Mouse (Mus musculus) neural tube, embryonic 11.5 days (tissue): Measurements from ENCODE around the gene Trf. TPM values are rescaled to one million over a fixed set of nuclear protein-coding genes. Genes with fewer than 3 reads are reported as not detected.

Experiments
- ATAC-seq: fragments of 200-750 bp; cut with Nextera tagmentation; 2 replicates; pipeline ENCODE4 v1.8.0; 2017; ENCODE audit warnings: moderate number of reproducible peaks, mild to moderate bottlenecking, moderate TSS enrichment, moderate library complexity; ENCODE audit not compliant: insufficient read depth, low FRiP score, low TSS enrichment
- DNase-seq: peaks from one replicate; pipeline ENCODE4 v3.0.0-alpha.2; 2015; ENCODE audit warnings: low spot score
- H3K27ac ChIP-seq: fragments of 300-500 bp; sonication (generic); 2 replicates; pipeline ENCODE4 v1.5.1; 2014; ENCODE audit warnings: low read depth, mild to moderate bottlenecking, low read length
- H3K27me3 ChIP-seq: fragments of 300-500 bp; sonication (generic); 2 replicates; pipeline ENCODE4 v1.6.1; 2014; ENCODE audit warnings: mild to moderate bottlenecking, low read length, mixed read lengths; ENCODE audit not compliant: control insufficient read depth, insufficient read depth
- H3K36me3 ChIP-seq: fragments of 300-500 bp; sonication (generic); 2 replicates; pipeline ENCODE4 v1.6.1; 2014; ENCODE audit warnings: mild to moderate bottlenecking, low read length, moderate library complexity, mixed read lengths; ENCODE audit not compliant: control insufficient read depth, insufficient read depth
- H3K4me1 ChIP-seq: fragments of 300-500 bp; sonication (generic); 2 replicates; pipeline ENCODE4 v1.6.1; 2014; ENCODE audit warnings: low read length, mixed read lengths; ENCODE audit not compliant: control insufficient read depth, insufficient read depth
- H3K4me2 ChIP-seq: fragments of 300-500 bp; sonication (generic); 2 replicates; pipeline ENCODE4 v1.6.1; 2014; ENCODE audit warnings: low read depth, mild to moderate bottlenecking, moderate library complexity
- H3K4me3 ChIP-seq: fragments of 300-500 bp; sonication (generic); 2 replicates; pipeline ENCODE4 v1.5.1; 2014; ENCODE audit warnings: low read depth, low read length
- H3K9ac ChIP-seq: fragments of 300-500 bp; sonication (generic); 2 replicates; pipeline ENCODE4 v1.6.1; 2014; ENCODE audit warnings: mild to moderate bottlenecking, low read length
- H3K9me3 ChIP-seq: fragments of 300-500 bp; sonication (generic); 2 replicates; pipeline ENCODE4 v1.6.1; 2016; ENCODE audit warnings: low read length; ENCODE audit not compliant: control insufficient read depth
- WGBS: fragments of 180-500 bp; shearing (Covaris S2); extraction: QIAGEN DNeasy Blood & Tissue Kit; methylation state at CpG from one replicate; pipeline ENCODE4 v1.1.7; 2014; 5-methylcytosine and 5-hydroxymethylcytosine counted together
- polyA plus RNA-seq: library from polyadenylated mRNA; unstranded; fragments of >200 nt; fragmentation: Nextera tagmentation; extraction: Ambion mirVana; gene quantifications from 2 replicates; pipeline ENCODE4 v1.2.1, GENCODE M21; 2014

Gene Trf
- polyA plus RNA-seq, 1 experiment from 2014 or later, result 28.5 TPM

DNA sequence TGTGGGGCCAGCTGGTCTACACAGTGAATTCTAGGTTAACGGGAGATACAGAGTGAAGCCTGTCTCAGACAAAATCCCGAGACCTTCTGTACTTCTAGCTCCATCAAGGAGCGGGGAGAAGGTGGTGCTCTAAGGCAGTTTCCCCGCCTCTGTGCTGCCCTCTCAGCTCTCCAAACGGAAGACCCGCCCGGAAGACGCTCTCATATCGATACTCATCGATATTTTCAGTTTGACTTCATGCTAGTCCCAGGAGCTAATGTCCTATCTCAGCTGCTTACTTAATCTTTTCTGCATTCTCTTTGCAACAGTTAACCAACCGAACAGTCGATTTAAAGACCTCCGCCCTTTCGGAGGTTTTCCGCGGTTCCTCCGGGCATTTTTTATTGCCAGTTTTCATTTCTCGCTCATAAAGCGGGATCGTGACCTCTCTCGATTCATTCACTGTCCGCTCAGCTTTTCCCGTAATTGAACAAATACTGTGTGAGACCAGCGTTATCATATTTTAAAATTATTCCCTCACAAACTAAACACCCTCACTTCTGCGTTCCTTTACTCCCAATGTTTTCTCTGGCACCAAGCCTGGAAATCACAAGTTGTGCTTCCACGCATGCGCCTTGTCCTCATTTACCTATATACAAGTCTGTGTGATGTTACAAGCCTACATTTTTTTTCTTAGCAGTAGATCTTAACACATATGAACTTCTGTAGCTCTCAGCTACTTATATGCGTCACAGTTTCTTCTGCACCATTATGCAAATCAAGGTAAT is 17.4 kb downstream of the Trf start:
- Histone ChIP-seq H3K4me2 (no peak overlapping the region), H3K27me3 (no peaks in the 10 kb centered on the region), H3K9ac (no peak overlapping the region), H3K4me3 (no peak overlapping the region), H3K9me3 (no peaks in the 10 kb centered on the region), H3K4me1 (no peaks in the 10 kb centered on the region), H3K27ac (no peak overlapping the region), H3K36me3 (no peaks in the 10 kb centered on the region)
- DNase-seq (no peak), ATAC-seq (no peak)
- WGBS, result 74% methylated on average over 28 of the region's 28 CpGs

DNA sequence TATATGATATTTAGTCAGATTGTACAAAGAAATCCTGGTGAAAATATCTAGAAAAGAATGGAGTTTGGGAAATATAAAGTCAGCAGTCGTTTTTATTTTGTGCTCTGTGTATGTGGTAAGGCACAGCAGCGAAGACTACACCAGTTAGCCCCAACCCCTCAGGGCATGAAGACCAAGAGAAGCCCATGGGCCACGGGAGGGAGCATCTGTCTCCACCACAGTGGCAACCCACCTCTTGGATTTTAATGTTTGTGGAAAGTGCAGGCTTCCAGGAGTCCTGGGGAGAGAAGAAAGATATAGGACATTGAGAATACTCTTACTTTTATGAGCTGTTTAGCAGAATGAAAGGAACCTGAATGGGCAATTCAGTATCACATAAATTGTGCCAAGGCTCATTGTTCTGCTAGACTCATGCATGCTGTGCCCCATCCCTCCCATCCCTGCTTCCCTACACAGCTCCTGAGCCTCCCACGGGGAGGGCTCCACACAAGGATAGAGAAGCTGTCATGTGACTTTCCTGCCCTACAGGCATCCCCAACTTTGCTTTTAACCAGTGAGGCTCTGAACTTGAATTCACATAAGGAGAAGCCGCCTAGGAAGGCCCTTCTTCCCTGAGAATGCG is 21.3 kb downstream of the Trf start:
- WGBS, result 45% methylated on average over 6 of the region's 6 CpGs
- Histone ChIP-seq H3K9ac (no peak overlapping the region), H3K4me2 (no peak overlapping the region), H3K9me3 (no peaks in the 10 kb centered on the region), H3K27ac (no peak overlapping the region), H3K27me3 (no peaks in the 10 kb centered on the region), H3K4me1 (no peaks in the 10 kb centered on the region), H3K36me3 (no peaks in the 10 kb centered on the region), H3K4me3 (no peak overlapping the region)
- DNase-seq, result peak; percentile 45
- ATAC-seq, result peak; percentile 95

DNA sequence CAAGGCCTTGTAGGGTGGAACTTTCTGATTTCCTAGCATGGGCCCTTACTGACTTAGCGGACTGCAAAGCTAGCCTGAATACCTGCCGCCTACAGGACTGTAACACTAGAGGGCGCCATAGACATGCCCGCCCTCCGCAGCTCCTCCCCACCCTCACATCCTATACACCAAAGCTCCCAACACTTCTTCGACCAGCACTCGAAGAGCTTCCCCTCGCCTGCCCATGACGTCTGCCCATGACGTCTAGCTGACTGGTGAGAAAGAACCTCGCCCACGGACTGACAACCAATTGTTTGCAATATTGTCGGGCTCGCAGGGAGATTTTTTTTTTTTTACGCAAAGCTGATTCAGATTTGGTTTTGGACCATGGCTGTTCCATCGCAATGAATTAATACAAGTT is 22.4 kb downstream of the Trf start:
- H3K9me3 ChIP-seq, result no peaks in the 10 kb centered on the region
- WGBS, result 10% methylated on average over 16 of the region's 16 CpGs
- no peak overlapping the region for H3K9ac ChIP-seq
- H3K4me2 ChIP-seq, result peak overlapping the region; percentile 21; the same call in 1 of the 2 replicates
- no peaks in the 10 kb centered on the region for H3K4me1 ChIP-seq
- no peak overlapping the region for H3K27ac ChIP-seq
- H3K27me3 ChIP-seq, result no peaks in the 10 kb centered on the region
- ATAC-seq (peak; percentile 64), DNase-seq (peak; percentile 77)
- H3K36me3 ChIP-seq, result no peaks in the 10 kb centered on the region
- no peak overlapping the region for H3K4me3 ChIP-seq

DNA sequence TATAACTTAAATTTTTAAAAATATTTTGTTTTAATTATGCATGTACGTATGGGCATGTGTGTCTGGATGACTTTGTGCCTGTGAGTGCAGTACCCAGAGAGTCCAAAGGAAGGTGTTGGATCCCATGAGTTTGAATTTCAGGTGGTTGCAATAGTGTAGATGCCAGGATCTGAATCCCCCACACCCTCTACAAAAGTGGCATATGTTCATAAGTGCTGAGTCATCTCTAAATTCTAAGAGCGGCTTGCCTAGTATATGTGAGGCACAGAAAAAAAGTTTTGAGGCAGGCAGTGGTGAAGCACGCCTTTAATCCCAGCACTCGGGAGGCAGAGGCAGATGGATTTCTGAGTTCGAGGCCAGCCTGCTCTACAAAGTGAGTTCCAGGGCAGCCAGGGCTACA is 24.5 kb downstream of the Trf start:
- Histone ChIP-seq H3K27ac (no peak overlapping the region), H3K9ac (no peak overlapping the region), H3K9me3 (no peaks in the 10 kb centered on the region), H3K4me1 (no peaks in the 10 kb centered on the region; the same call in 1 of the 2 replicates), H3K4me2 (no peak overlapping the region), H3K36me3 (no peaks in the 10 kb centered on the region), H3K4me3 (no peak overlapping the region), H3K27me3 (no peaks in the 10 kb centered on the region)
- ATAC-seq (no peak), DNase-seq (no peak)
- WGBS, result 87% methylated on average over 5 of the region's 5 CpGs

- ATAC-seq, result peak; percentile 98
- peak within 1 kb of the TSS; percentile 44 for H3K4me2 ChIP-seq
- DNase-seq, result peak; percentile 93
- peak within 1 kb of the TSS; percentile 56 for H3K4me3 ChIP-seq
- under 1% methylated on average over 45 of the region's 45 CpGs for WGBS
- H3K27ac ChIP-seq, result peak within 1 kb of the TSS; percentile 15; the same call in 1 of the 2 replicates
- H3K9ac ChIP-seq, result peak within 1 kb of the TSS; percentile 65
- H3K4me1 ChIP-seq, result no peaks in the 10 kb centered on the region; the same call in 1 of the 2 replicates
- H3K9me3 ChIP-seq, result no peaks in the 10 kb centered on the region
- H3K27me3 ChIP-seq, result no peaks in the 10 kb centered on the region
- peaks cover 8% of the 10 kb centered on the region for H3K36me3 ChIP-seq
These were observed 28.5 kb downstream of the Trf start, which contains the start of gene Srprb for GRCm38 (mm10) chr9:103201561-103202260. Gene Srprb, minus strand, starts transcription at chr9:103202137.

DNA sequence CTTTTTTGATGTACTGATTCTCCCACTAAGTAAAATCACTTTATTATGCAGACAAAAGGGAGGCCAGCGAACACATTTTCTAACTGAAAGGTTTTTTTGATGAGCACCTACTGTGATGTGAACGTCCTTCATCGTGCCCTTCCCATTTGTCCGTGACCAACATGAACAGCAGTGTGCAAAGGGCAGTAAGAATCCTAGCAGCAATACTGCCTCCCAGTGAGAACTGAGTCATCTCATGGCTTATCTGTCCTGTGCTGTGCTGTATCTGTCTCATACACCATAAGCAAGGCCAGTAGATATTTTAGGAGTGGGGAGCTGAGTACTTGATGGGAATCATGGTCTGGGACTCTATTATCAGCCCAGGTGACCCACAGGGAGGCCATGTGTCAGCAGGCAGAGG is 41.8 kb downstream of the Trf start:
- no peak overlapping the region for H3K27ac ChIP-seq
- DNase-seq, result no peak
- H3K27me3 ChIP-seq, result no peaks in the 10 kb centered on the region
- no peaks in the 10 kb centered on the region for H3K4me1 ChIP-seq
- no peak overlapping the region for H3K9ac ChIP-seq
- ATAC-seq, result no peak
- WGBS, result 86% methylated on average over 4 of the region's 4 CpGs
- peaks cover 14% of the 10 kb centered on the region for H3K36me3 ChIP-seq
- no peak overlapping the region for H3K4me3 ChIP-seq
- H3K4me2 ChIP-seq, result no peak overlapping the region
- no peaks in the 10 kb centered on the region for H3K9me3 ChIP-seq

GRCm38 (mm10) chr9:103186747-103187146 is 43.5 kb downstream of the Trf start:
- Histone ChIP-seq H3K4me1 (no peaks in the 10 kb centered on the region), H3K36me3 (peaks cover 12% of the 10 kb centered on the region), H3K9me3 (no peaks in the 10 kb centered on the region), H3K9ac (no peak overlapping the region), H3K27me3 (no peaks in the 10 kb centered on the region), H3K4me2 (no peak overlapping the region), H3K27ac (no peak overlapping the region), H3K4me3 (no peak overlapping the region)
- WGBS, result 77% methylated on average over 9 of the region's 9 CpGs
- DNase-seq (no peak), ATAC-seq (no peak)

- no peaks in the 10 kb centered on the region for H3K27me3 ChIP-seq
- H3K4me1 ChIP-seq, result no peaks in the 10 kb centered on the region
- H3K9me3 ChIP-seq, result no peaks in the 10 kb centered on the region
- no peak overlapping the region for H3K4me2 ChIP-seq
- DNase-seq (no peak), ATAC-seq (no peak)
- H3K36me3 ChIP-seq, result peaks cover 10% of the 10 kb centered on the region
- H3K4me3 ChIP-seq, result no peak overlapping the region
- H3K9ac ChIP-seq, result no peak overlapping the region
- H3K27ac ChIP-seq, result no peak overlapping the region
- WGBS, result 94% methylated on average over 8 of the region's 8 CpGs
These were observed 44.3 kb downstream of the Trf start for GRCm38 (mm10) chr9:103185946-103186345.
